Mouse (Mus musculus) G1E (cell line): ENCODE measurements around the gene Slc37a1. TPM values are rescaled to one million over a fixed set of nuclear protein-coding genes. Genes with fewer than 3 reads are reported as not detected.

Experiments used
- ATAC-seq: 2 replicates; pipeline ENCODE4 v1.8.0; 2016; ENCODE audit warnings: mild to moderate bottlenecking; ENCODE audit not compliant: insufficient number of reproducible peaks, poor library complexity, low FRiP score, severe bottlenecking; ENCODE audit errors: extremely low read depth
- DNase-seq: peaks from one replicate; pipeline ENCODE4 v3.0.0; 2012; ENCODE audit warnings: low spot score
- H3K27me3 ChIP-seq: 2 replicates; pipeline ENCODE4 v1.6.1; 2012; ENCODE audit warnings: mild to moderate bottlenecking, low read length, inconsistent platforms; ENCODE audit not compliant: insufficient read depth
- H3K36me3 ChIP-seq: replicated peaks from 2 replicates; pipeline ENCODE3; 2012; ENCODE audit warnings: mild to moderate bottlenecking, inconsistent platforms
- H3K4me1 ChIP-seq: 2 replicates; pipeline ENCODE4 v1.6.1; 2012; ENCODE audit warnings: low read depth, low read length, inconsistent platforms, mixed read lengths; ENCODE audit not compliant: insufficient read depth
- H3K4me3 ChIP-seq: 2 replicates; pipeline ENCODE4 v1.5.1; 2012; ENCODE audit warnings: low read depth, mild to moderate bottlenecking, inconsistent platforms, low read length, moderate library complexity, mixed read lengths
- H3K9me3 ChIP-seq: replicated peaks from 2 replicates; pipeline ENCODE4 v1.6.1; 2012; ENCODE audit warnings: inconsistent platforms
- CTCF ChIP-seq: IDR thresholded peaks from 2 replicates; pipeline ENCODE4 v1.5.1; 2012; ENCODE audit warnings: low read depth, low read length, inconsistent platforms, mixed read lengths
- GATA1 ChIP-seq: IDR thresholded peaks from 2 replicates; pipeline ENCODE4 v1.6.1; 2012; ENCODE audit warnings: borderline replicate concordance, low read length, inconsistent platforms, mixed read lengths
- GATA2 ChIP-seq: IDR thresholded peaks from 2 replicates; pipeline ENCODE4 v1.6.1; 2012; ENCODE audit warnings: low read depth, low read length, inconsistent platforms, borderline replicate concordance
- POLR2AphosphoS5 ChIP-seq: IDR thresholded peaks from 2 replicates; pipeline ENCODE4 v1.6.1; 2012; ENCODE audit warnings: low read depth, low read length, inconsistent platforms; ENCODE audit not compliant: insufficient replicate concordance
- TAL1 ChIP-seq: conservative IDR thresholded peaks from 2 replicates; pipeline ENCODE4 v1.6.1; 2012; ENCODE audit warnings: low read depth, low read length, inconsistent platforms, mixed read lengths
- polyA plus RNA-seq: library from polyadenylated mRNA; stranded (reverse); fragments of >175 nt; gene quantifications from 2 replicates; pipeline ENCODE4 v1.2.3, GENCODE M21; 2012
- total RNA-seq, 2 experiments: library from RNA; stranded (forward) in 1 of 2; stranded (reverse) in 1 of 2; fragments of 200-1000 nt in 1 of 2; fragments of >200 nt in 1 of 2; fragmentation: Nextera tagmentation in 1 of 2; gene quantifications; 2 replicates each; pipeline ENCODE4 v1.2.3; 2014 to 2017

The Slc37a1 gene
- total and polyA plus RNA-seq, 3 experiments = 0.38 TPM; not detected in 2

GRCm38 (mm10) chr17:31384968-31385627 is 98.5 kb downstream of the Slc37a1 start:
- no peak for DNase-seq
- Histone ChIP-seq H3K36me3 (no peaks in the 10 kb centered on the region), H3K9me3 (peaks cover 75% of the 10 kb centered on the region), H3K4me3 (no peak overlapping the region), H3K27me3 (no peaks in the 10 kb centered on the region), H3K4me1 (no peaks in the 10 kb centered on the region)
- no peak for ATAC-seq
- TF ChIP-seq TAL1 = no peak
- TF ChIP-seq CTCF = no peak
- TF ChIP-seq GATA1 = no peak
- TF ChIP-seq GATA2 = no peak
- TF ChIP-seq POLR2AphosphoS5 = no peak

- TF ChIP-seq GATA1 = no peak
- no peak for TF ChIP-seq GATA2
- TF ChIP-seq CTCF = no peak
- TF ChIP-seq POLR2AphosphoS5 = no peak
- no peak for TF ChIP-seq TAL1
- Histone ChIP-seq H3K27me3 (no peaks in the 10 kb centered on the region), H3K36me3 (no peaks in the 10 kb centered on the region), H3K9me3 (peaks cover 71% of the 10 kb centered on the region), H3K4me3 (no peak within 1 kb of the TSS; the same call in 1 of the 2 replicates), H3K4me1 (no peaks in the 10 kb centered on the region)
- no peak for DNase-seq
- no peak for ATAC-seq
These were observed 99.4 kb downstream of the Slc37a1 start, which contains the start of gene Pde9a for GRCm38 (mm10) chr17:31385671-31386665. Pde9a (plus strand) TSS chr17:31386210.

GRCm38 (mm10) chr17:31386766-31387275 is 100.2 kb downstream of the Slc37a1 start:
- Histone ChIP-seq H3K27me3 (no peaks in the 10 kb centered on the region), H3K9me3 (peaks cover 66% of the 10 kb centered on the region), H3K36me3 (no peaks in the 10 kb centered on the region), H3K4me1 (no peaks in the 10 kb centered on the region), H3K4me3 (no peak overlapping the region)
- no peak for TF ChIP-seq CTCF
- TF ChIP-seq POLR2AphosphoS5 = no peak
- no peak for TF ChIP-seq TAL1
- no peak for TF ChIP-seq GATA1
- TF ChIP-seq GATA2 = no peak
- DNase-seq (no peak), ATAC-seq (no peak)

- H3K4me1 ChIP-seq = no peaks in the 10 kb centered on the region
- ATAC-seq (no peak), DNase-seq (no peak)
- H3K9me3 ChIP-seq = peaks cover 55% of the 10 kb centered on the region
- H3K36me3 ChIP-seq = no peaks in the 10 kb centered on the region
- H3K4me3 ChIP-seq = no peak overlapping the region
- no peaks in the 10 kb centered on the region for H3K27me3 ChIP-seq
- TF ChIP-seq CTCF (no peak), TAL1 (no peak), POLR2AphosphoS5 (no peak), GATA1 (no peak), GATA2 (no peak)
These were observed 102.9 kb downstream of the Slc37a1 start for GRCm38 (mm10) chr17:31389432-31390050.

- ATAC-seq (no peak), DNase-seq (no peak)
- TF ChIP-seq CTCF = no peak
- no peak for TF ChIP-seq POLR2AphosphoS5
- TF ChIP-seq TAL1 = no peak
- no peak for TF ChIP-seq GATA2
- TF ChIP-seq GATA1 = no peak
- Histone ChIP-seq H3K9me3 (peaks cover 47% of the 10 kb centered on the region), H3K27me3 (no peaks in the 10 kb centered on the region), H3K4me3 (no peak overlapping the region), H3K4me1 (no peaks in the 10 kb centered on the region), H3K36me3 (no peaks in the 10 kb centered on the region)
These were observed 104.9 kb downstream of the Slc37a1 start for GRCm38 (mm10) chr17:31391462-31391861.
